Mouse (Mus musculus) cerebellum, adult 2 months (tissue): ENCODE measurements around the gene Ism1.

Source experiments
- CTCF ChIP-seq: fragments of 200-500 bp; IDR thresholded peaks from 2 replicates; pipeline ENCODE4 v1.5.1; 2011; ENCODE audit warnings: low read depth, mild to moderate bottlenecking, control low read depth, low read length, moderate library complexity, borderline replicate concordance; ENCODE audit not compliant: insufficient read depth
- POLR2A ChIP-seq: fragments of 200-500 bp; IDR thresholded peaks from 2 replicates; pipeline ENCODE4 v1.6.1; 2011; ENCODE audit warnings: low read length, control low read depth, borderline replicate concordance; ENCODE audit not compliant: insufficient read depth

- TF ChIP-seq CTCF: no peak
- no peak for TF ChIP-seq POLR2A
Observed at GRCm38 (mm10) chr2:139724202-139724838, 46.3 kb downstream of the Ism1 start.
